Mouse (Mus musculus) limb, embryonic 12.5 days (tissue): ENCODE measurements around the gene Gm15091. TPM values are rescaled to one million over a fixed set of nuclear protein-coding genes. Genes with fewer than 3 reads are reported as not detected.
"Not testable (repeated sequence)": the region's sequence is repeated elsewhere in the genome, so short reads cannot be mapped to it uniquely, and the experiment has no call there.

ENCODE experiments used
- ATAC-seq: fragments of 200-750 bp; cut with Nextera tagmentation; 2 replicates; pipeline ENCODE4 v1.8.0; 2017; ENCODE audit warnings: low read depth, moderate TSS enrichment; ENCODE audit not compliant: insufficient number of reproducible peaks, insufficient read depth, low FRiP score, low TSS enrichment
- H3K27ac ChIP-seq: fragments of 300-500 bp; sonication (generic); 2 replicates; pipeline ENCODE4 v1.5.1; 2016; ENCODE audit warnings: mild to moderate bottlenecking, moderate library complexity
- H3K27me3 ChIP-seq: fragments of 300-500 bp; sonication (generic); 2 replicates; pipeline ENCODE4 v1.6.1; 2016; ENCODE audit warnings: mild to moderate bottlenecking, moderate library complexity
- H3K36me3 ChIP-seq: fragments of 300-500 bp; sonication (generic); 2 replicates; pipeline ENCODE4 v1.6.1; 2016; ENCODE audit warnings: mild to moderate bottlenecking, moderate library complexity
- H3K4me1 ChIP-seq: fragments of 300-500 bp; sonication (generic); replicated peaks from 2 replicates; pipeline ENCODE4 v1.6.1; 2016
- H3K4me2 ChIP-seq: fragments of 300-500 bp; sonication (generic); 2 replicates; pipeline ENCODE4 v1.6.1; 2016; ENCODE audit warnings: mild to moderate bottlenecking, moderate library complexity
- H3K4me3 ChIP-seq: fragments of 300-500 bp; sonication (generic); replicated peaks from 2 replicates; pipeline ENCODE4 v1.5.1; 2016; ENCODE audit warnings: mild to moderate bottlenecking
- H3K9ac ChIP-seq: fragments of 300-500 bp; sonication (generic); replicated peaks from 2 replicates; pipeline ENCODE4 v1.6.1; 2016; ENCODE audit warnings: mild to moderate bottlenecking, moderate library complexity
- H3K9me3 ChIP-seq: fragments of 300-500 bp; sonication (generic); 2 replicates; pipeline ENCODE4 v1.6.1; 2016; ENCODE audit warnings: mild to moderate bottlenecking, moderate library complexity
- WGBS: fragments of 180-500 bp; shearing (Covaris S2); methylation state at CpG from one replicate; pipeline ENCODE4 v1.1.7; 2016; 5-methylcytosine and 5-hydroxymethylcytosine counted together
- polyA plus RNA-seq: library from polyadenylated mRNA; unstranded; fragments of >200 nt; fragmentation: Nextera tagmentation; extraction: Ambion mirVana; gene quantifications from 2 replicates; pipeline ENCODE4 v1.2.1, GENCODE M21; 2016

Gm15091 gene
- polyA plus RNA-seq, result not detected in 2 replicates

GRCm38 (mm10) chrX:149941355-149941754 lies at the start of gene Gm15091:
Gm15091 (plus strand) TSS chrX:149941655.
- H3K4me3 ChIP-seq, H3K27me3 ChIP-seq, H3K4me2 ChIP-seq, ATAC-seq, H3K9ac ChIP-seq, H3K9me3 ChIP-seq, H3K36me3 ChIP-seq, H3K4me1 ChIP-seq, H3K27ac ChIP-seq: not testable (repeated sequence)
- 77% methylated on average over 5 of the region's 6 CpGs for WGBS

Other genes with a start within 250 kb of the Gm15091 start
- not detected in 2 replicates for gene Gm15097, start 157.2 kb upstream of the Gm15091 start, polyA plus RNA-seq